ENCODE assay signal across 23 mouse cellular contexts in the genomic region with DNA sequence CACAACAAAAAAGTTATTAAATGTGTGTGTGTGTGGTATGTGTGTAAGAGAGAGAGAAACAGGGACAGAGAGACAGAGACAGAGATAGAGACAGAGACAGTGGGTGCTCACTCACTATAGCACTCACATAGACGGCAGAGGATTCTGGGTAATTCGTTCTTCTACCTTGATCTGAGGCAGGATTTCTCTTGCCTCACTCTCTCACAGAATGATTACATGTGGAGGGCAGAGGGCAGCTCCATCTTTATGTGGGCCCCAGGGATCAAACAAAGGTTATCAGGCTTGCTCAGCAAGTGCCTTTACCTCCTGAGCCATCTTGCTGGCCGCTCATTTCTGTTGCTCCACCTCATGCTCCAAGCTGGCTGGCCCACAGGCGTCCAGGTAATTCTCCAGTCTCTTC. TPM values are rescaled to one million over a fixed set of nuclear protein-coding genes. Genes with fewer than 3 reads are reported as not detected.
DNase-seq lines count a peak whose midpoint lies in the region; ATAC-seq and TF ChIP-seq lines count a peak whose summit lies in the region.
"Had no signal": no experiment of that assay in that cellular context is flagged by ENCODE, and none has a peak within 500 bp of the region (broad histone marks: within the 10 kb centered on the region; RNA-seq: fewer than 3 reads in every experiment).

No protein-coding gene starts in this region.

- TF ChIP-seq EP300 in liver, postnatal 0 days (IDR thresholded peaks at IDR 0.05; ENCODE audit: low read depth): no peak

- DNase-seq in liver: no peak
- DNase-seq in liver, postnatal 0 days: no peak
- no peak for DNase-seq in urinary bladder, postnatal 10 days (ENCODE audit: low spot score)
- DNase-seq: adrenal gland, adult 2 months; adrenal gland, postnatal 10 days; adrenal gland, postnatal 25 days; cerebellum, adult 11 months; cerebellum, adult 18-20 months; cerebellum, adult 8-10 months; cerebellum, adult 9-11 months; cerebellum, postnatal 14 days; cerebellum, postnatal 36 days; embryo, embryonic 11 days had no signal

- H3K27me3 ChIP-seq in liver, embryonic 12.5 days (replicated peaks): no peaks in the 10 kb centered on the region; the same call in 1 of the 2 replicates
- no peaks in the 10 kb centered on the region for H3K27me3 ChIP-seq in intestine, postnatal 0 days (replicated peaks; ENCODE audit: control insufficient read depth, insufficient read depth, low read length)
- no peaks in the 10 kb centered on the region for H3K27me3 ChIP-seq in liver, embryonic 15.5 days
- no peaks in the 10 kb centered on the region for H3K27me3 ChIP-seq in liver, postnatal 0 days (ENCODE audit: insufficient read depth, low read length)
- H3K27me3 ChIP-seq: embryonic facial prominence, embryonic 13.5 days; embryonic facial prominence, embryonic 15.5 days; forebrain, embryonic 12.5 days had no signal

- H3K9me3 ChIP-seq in liver, embryonic 12.5 days (replicated peaks): no peaks in the 10 kb centered on the region
- no peaks in the 10 kb centered on the region for H3K9me3 ChIP-seq in intestine, postnatal 0 days (ENCODE audit: control insufficient read depth)
- H3K9me3 ChIP-seq in liver, embryonic 15.5 days (replicated peaks): no peaks in the 10 kb centered on the region
- H3K9me3 ChIP-seq in liver, postnatal 0 days (ENCODE audit: low read length): no peaks in the 10 kb centered on the region
- H3K9me3 ChIP-seq: embryonic facial prominence, embryonic 13.5 days; embryonic facial prominence, embryonic 15.5 days; forebrain, embryonic 12.5 days had no signal

- TF ChIP-seq CTCF in intestine, postnatal 0 days (IDR thresholded peaks at IDR 0.05; ENCODE audit: low read depth): no peak
- no peak for TF ChIP-seq CTCF in liver, postnatal 0 days (IDR thresholded peaks at IDR 0.05; ENCODE audit: low read depth)

- 66% methylated on average over 4 of the region's 4 CpGs for WGBS in liver, embryonic 12.5 days (ENCODE audit: insufficient replicate concordance)
- 58% methylated on average over 4 of the region's 4 CpGs for WGBS in intestine, postnatal 0 days
- WGBS in liver, embryonic 15.5 days (ENCODE audit: insufficient replicate concordance): 48% methylated on average over 4 of the region's 4 CpGs
- WGBS in liver, postnatal 0 days (ENCODE audit: insufficient replicate concordance): 50% methylated on average over 4 of the region's 4 CpGs

- no peaks in the 10 kb centered on the region for H3K36me3 ChIP-seq in liver, embryonic 12.5 days
- no peaks in the 10 kb centered on the region; the same call in 1 of the 2 replicates for H3K36me3 ChIP-seq in intestine, postnatal 0 days (ENCODE audit: control insufficient read depth, insufficient read depth)
- no peaks in the 10 kb centered on the region for H3K36me3 ChIP-seq in liver, embryonic 15.5 days (replicated peaks)
- no peaks in the 10 kb centered on the region for H3K36me3 ChIP-seq in liver, postnatal 0 days (replicated peaks; ENCODE audit: insufficient read depth, low read length)
- H3K36me3 ChIP-seq: embryonic facial prominence, embryonic 15.5 days had no signal

- H3K4me2 ChIP-seq in liver, embryonic 12.5 days: no peak overlapping the region
- H3K4me2 ChIP-seq in intestine, postnatal 0 days (replicated peaks; ENCODE audit: low read depth): 0 out of 2 replicates have a peak overlapping the region, but pooled peaks have one; percentile 0
- no peak overlapping the region for H3K4me2 ChIP-seq in liver, embryonic 15.5 days
- no peak overlapping the region for H3K4me2 ChIP-seq in liver, postnatal 0 days (ENCODE audit: low read depth, low read length)
- H3K4me2 ChIP-seq: embryonic facial prominence, embryonic 13.5 days; embryonic facial prominence, embryonic 15.5 days; forebrain, embryonic 12.5 days had no signal

- H3K27ac ChIP-seq in liver, embryonic 12.5 days: no peak overlapping the region
- no peak overlapping the region for H3K27ac ChIP-seq in intestine, postnatal 0 days (ENCODE audit: low read depth, low read length)
- H3K27ac ChIP-seq in liver, embryonic 15.5 days (replicated peaks): no peak overlapping the region
- H3K27ac ChIP-seq in liver, postnatal 0 days (ENCODE audit: low read depth): no peak overlapping the region
- H3K27ac ChIP-seq: embryonic facial prominence, embryonic 13.5 days; embryonic facial prominence, embryonic 15.5 days; forebrain, embryonic 10.5 days; forebrain, embryonic 12.5 days had no signal

- no peak overlapping the region for H3K9ac ChIP-seq in liver, embryonic 12.5 days
- no peak overlapping the region for H3K9ac ChIP-seq in intestine, postnatal 0 days (ENCODE audit: low read depth, low read length)
- H3K9ac ChIP-seq in liver, embryonic 15.5 days: no peak overlapping the region
- H3K9ac ChIP-seq in liver, postnatal 0 days (replicated peaks): no peak overlapping the region
- H3K9ac ChIP-seq: embryonic facial prominence, embryonic 13.5 days; embryonic facial prominence, embryonic 15.5 days; forebrain, embryonic 12.5 days had no signal

- H3K4me1 ChIP-seq in liver, embryonic 12.5 days: 0 out of 2 replicates have a peak, but pooled peaks cover 6% of the 10 kb centered on the region
- H3K4me1 ChIP-seq in intestine, postnatal 0 days (replicated peaks; ENCODE audit: control insufficient read depth, insufficient read depth, low read length): no peaks in the 10 kb centered on the region
- H3K4me1 ChIP-seq in liver, embryonic 15.5 days (replicated peaks): peaks cover 13% of the 10 kb centered on the region; the same call in 1 of the 2 replicates
- H3K4me1 ChIP-seq in liver, postnatal 0 days (ENCODE audit: insufficient read depth): no peaks in the 10 kb centered on the region
- H3K4me1 ChIP-seq: embryonic facial prominence, embryonic 13.5 days; embryonic facial prominence, embryonic 15.5 days had no signal

- H3K4me3 ChIP-seq in liver, embryonic 12.5 days: no peak overlapping the region
- no peak overlapping the region for H3K4me3 ChIP-seq in intestine, postnatal 0 days (ENCODE audit: low read depth, low read length)
- H3K4me3 ChIP-seq in liver, embryonic 15.5 days (replicated peaks): no peak overlapping the region
- H3K4me3 ChIP-seq in liver, postnatal 0 days (ENCODE audit: low read depth, low read length): no peak overlapping the region
- H3K4me3 ChIP-seq: embryonic facial prominence, embryonic 13.5 days; embryonic facial prominence, embryonic 15.5 days; erythroblast, embryonic 14.5 days; forebrain, embryonic 10.5 days; forebrain, embryonic 12.5 days had no signal

- ATAC-seq in liver, embryonic 12.5 days: peak; percentile 51
- no peak for ATAC-seq in intestine, postnatal 0 days
- ATAC-seq in liver, embryonic 15.5 days (ENCODE audit: insufficient read depth): peak; percentile 15; the same call in 1 of the 2 replicates
- peak; percentile 75 for ATAC-seq in liver, postnatal 0 days
- ATAC-seq in frontal cortex, adult (ENCODE audit: low TSS enrichment): no peak
- ATAC-seq: forebrain, embryonic 14.5 days had no signal

RNA-seq across cellular contexts. Expression of gene Adipor2, which starts 16.9 kb away (rescaled TPM):
- 30.2 TPM in 2 replicates for polyA plus RNA-seq in liver, embryonic 12.5 days (2016; fragmentation: Nextera tagmentation; extraction: Ambion mirVana)
- 106 and 124 TPM in 2 replicates for polyA plus RNA-seq in intestine, postnatal 0 days (2015; fragmentation: Nextera tagmentation; extraction: Ambion mirVana)
- polyA plus RNA-seq in liver, embryonic 15.5 days (2015; fragmentation: Nextera tagmentation; extraction: Ambion mirVana): 36.5 and 38.5 TPM in 2 replicates
- 53.9 and 58.6 TPM in 2 replicates for polyA plus RNA-seq in liver, postnatal 0 days (2015; fragmentation: Nextera tagmentation; extraction: Ambion mirVana)

RNA-seq across cellular contexts. Expression of gene Fbxl14, which starts 45.1 kb away (rescaled TPM):
- polyA plus RNA-seq in liver, embryonic 12.5 days (2016; fragmentation: Nextera tagmentation; extraction: Ambion mirVana): 3.2 and 3.4 TPM in 2 replicates
- 4.0 and 4.4 TPM in 2 replicates for polyA plus RNA-seq in intestine, postnatal 0 days (2015; fragmentation: Nextera tagmentation; extraction: Ambion mirVana)
- polyA plus RNA-seq in liver, embryonic 15.5 days (2015; fragmentation: Nextera tagmentation; extraction: Ambion mirVana): 2.1 and 2.4 TPM in 2 replicates
- polyA plus RNA-seq in liver, postnatal 0 days (2015; fragmentation: Nextera tagmentation; extraction: Ambion mirVana): 2.4 and 2.5 TPM in 2 replicates

Comparison
In these comparisons a context has a peak if more than half of its experiments do, and no peak if none do; other contexts are left out.
1. ATAC-seq: peak in liver, embryonic 12.5 days (single experiment), liver, embryonic 15.5 days (single experiment) and liver, postnatal 0 days (single experiment); none in intestine, postnatal 0 days (single experiment) and frontal cortex, adult (single experiment).